Mouse (Mus musculus): ENCODE data around the gene 2510009E07Rik. TPM values are rescaled to one million over a fixed set of nuclear protein-coding genes. Genes with fewer than 3 reads are reported as not detected.
"Not testable (repeated sequence)": the region's sequence is repeated elsewhere in the genome, so short reads cannot be mapped to it uniquely, and the experiment has no call there.

2510009E07Rik gene
- polyA plus RNA-seq, 1 experiment from 2014 or later, result 60.1 TPM

DNA sequence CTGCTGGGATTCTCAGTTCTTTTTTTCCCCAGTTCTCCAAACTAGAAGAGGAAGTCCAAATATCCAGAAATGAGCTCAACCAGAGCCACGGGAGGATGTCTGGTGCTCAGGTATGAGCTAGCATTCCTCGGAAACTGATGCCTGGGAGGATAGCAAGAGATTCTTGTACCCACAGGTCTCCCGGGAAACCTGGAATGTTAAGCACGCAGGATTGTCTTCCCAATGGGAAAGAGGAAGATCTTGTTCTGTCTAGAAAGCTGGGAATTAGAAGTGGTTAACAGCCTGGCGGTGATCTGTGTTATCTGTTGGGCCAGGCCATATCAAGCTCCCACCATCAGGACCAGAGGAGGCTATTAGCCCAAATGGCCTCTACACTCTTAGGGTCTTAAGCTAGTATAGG is 10.2 kb upstream of the 2510009E07Rik start:
- 38% methylated on average over 5 of the region's 5 CpGs for WGBS
- H3K4me3 ChIP-seq, result no peak overlapping the region
- 0 out of 2 replicates have a peak, but pooled peaks cover 3% of the 10 kb centered on the region for H3K9me3 ChIP-seq
- no peaks in the 10 kb centered on the region for H3K36me3 ChIP-seq (replicated peaks)
- no peaks in the 10 kb centered on the region; the same call in 1 of the 2 replicates for H3K27me3 ChIP-seq (replicated peaks)
- H3K9ac ChIP-seq, result no peak overlapping the region
- H3K4me2 ChIP-seq, result no peak overlapping the region
- peaks cover 7% of the 10 kb centered on the region; the same call in 1 of the 2 replicates for H3K4me1 ChIP-seq
- H3K27ac ChIP-seq, result no peak overlapping the region
- no peak for ATAC-seq (replicated peaks)

DNA sequence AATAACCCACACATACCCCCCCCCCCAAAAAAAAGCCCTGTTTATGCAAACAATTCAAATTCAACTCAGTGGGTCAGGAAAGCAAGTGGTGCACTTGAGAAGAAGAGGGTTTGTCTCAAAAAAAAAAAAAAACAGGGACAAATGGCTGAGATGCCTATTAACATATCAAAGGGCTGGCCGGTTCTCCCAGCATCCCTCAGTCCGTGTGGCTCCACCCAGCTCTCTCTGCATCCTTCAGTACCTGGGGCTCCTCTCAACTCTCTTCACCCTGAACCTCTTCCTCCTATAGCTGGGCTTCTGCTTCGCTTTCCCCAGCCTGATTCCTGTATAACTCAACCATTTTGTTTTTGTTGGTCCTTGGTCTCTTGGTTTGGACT is 7.8 kb upstream of the 2510009E07Rik start:
- WGBS, result 5% methylated on average over 3 of the region's 3 CpGs
- Histone ChIP-seq H3K4me3 (peak overlapping the region; percentile 10; the same call in 1 of the 2 replicates), H3K36me3 (replicated peaks) (no peaks in the 10 kb centered on the region), H3K27me3 (replicated peaks) (no peaks in the 10 kb centered on the region; the same call in 1 of the 2 replicates), H3K9ac (no peak overlapping the region), H3K4me2 (peak overlapping the region; percentile 28), H3K4me1 (peaks cover 7% of the 10 kb centered on the region; the same call in 1 of the 2 replicates), H3K27ac (0 out of 2 replicates have a peak overlapping the region, but pooled peaks have one; percentile 25), H3K9me3 (0 out of 2 replicates have a peak, but pooled peaks cover 3% of the 10 kb centered on the region)
- ATAC-seq (replicated peaks), result peak; percentile 87

DNA sequence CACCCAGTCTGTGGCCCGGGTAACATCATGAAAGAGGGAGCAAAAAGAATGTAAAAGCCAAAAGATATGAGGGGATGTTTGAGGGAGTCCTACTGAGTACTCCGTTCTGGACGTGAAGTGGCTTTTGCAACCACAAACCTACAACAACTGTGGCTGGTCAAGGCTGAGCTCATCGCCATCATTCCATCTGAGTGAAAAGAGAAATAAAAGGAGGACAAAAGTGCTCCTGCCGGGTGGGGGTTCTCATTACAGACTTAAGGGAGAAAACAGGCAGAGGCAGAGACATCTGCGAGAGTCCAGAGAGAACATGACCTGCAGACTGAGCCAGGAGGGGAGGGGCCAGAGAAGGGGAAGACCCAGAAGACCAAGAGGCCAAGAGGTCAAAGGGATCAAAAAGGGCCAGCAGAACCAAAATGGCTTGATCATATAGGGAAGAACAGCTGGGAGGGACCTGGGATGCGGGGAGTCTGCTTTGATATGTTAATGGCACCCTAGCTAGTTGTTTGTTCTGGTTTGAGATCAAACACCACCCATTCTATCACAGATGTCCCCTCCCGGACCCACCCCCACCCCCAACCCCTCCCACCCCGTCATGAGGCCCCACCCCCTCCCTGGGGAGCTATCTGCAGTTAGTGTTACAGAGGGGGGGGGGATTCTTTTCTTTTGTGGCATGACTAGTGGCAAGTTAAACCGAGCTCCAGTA is 7.3 kb upstream of the 2510009E07Rik start:
- H3K9ac ChIP-seq, result no peak overlapping the region
- H3K36me3 ChIP-seq (replicated peaks), result no peaks in the 10 kb centered on the region
- H3K27me3 ChIP-seq (replicated peaks), result no peaks in the 10 kb centered on the region; the same call in 1 of the 2 replicates
- 0 out of 2 replicates have a peak, but pooled peaks cover 3% of the 10 kb centered on the region for H3K9me3 ChIP-seq
- H3K4me3 ChIP-seq, result peak overlapping the region; percentile 10; the same call in 1 of the 2 replicates
- 0 out of 2 replicates have a peak overlapping the region, but pooled peaks have one; percentile 25 for H3K27ac ChIP-seq
- ATAC-seq (replicated peaks), result peak; percentile 61
- WGBS, result 11% methylated on average over 10 of the region's 10 CpGs
- H3K4me2 ChIP-seq, result peak overlapping the region; percentile 28
- H3K4me1 ChIP-seq, result peaks cover 7% of the 10 kb centered on the region; the same call in 1 of the 2 replicates

DNA sequence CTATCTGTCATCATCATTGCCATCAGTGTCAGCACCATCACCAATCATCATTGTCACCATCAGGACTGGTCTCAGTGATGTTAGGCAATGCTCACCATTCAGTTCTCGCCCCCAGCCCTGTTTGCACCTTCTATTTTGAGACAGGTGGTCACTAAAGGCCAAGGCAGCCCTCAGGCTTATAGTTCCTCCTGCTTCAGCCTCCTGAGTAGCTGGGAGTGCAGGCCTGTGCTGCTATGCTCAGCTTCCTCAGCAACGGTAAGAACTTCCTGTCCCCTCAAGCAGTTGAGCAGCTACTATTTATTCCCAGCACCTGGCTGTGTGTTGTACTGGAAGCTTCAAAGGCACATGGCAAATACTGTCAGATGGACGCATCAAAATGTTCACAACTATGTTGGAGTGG is 3.7 kb upstream of the 2510009E07Rik start:
- Histone ChIP-seq H3K27me3 (replicated peaks) (no peaks in the 10 kb centered on the region), H3K27ac (no peak overlapping the region), H3K9ac (no peak overlapping the region), H3K4me3 (no peak overlapping the region), H3K36me3 (replicated peaks) (no peaks in the 10 kb centered on the region), H3K9me3 (0 out of 2 replicates have a peak, but pooled peaks cover 3% of the 10 kb centered on the region), H3K4me2 (no peak overlapping the region), H3K4me1 (peaks cover 20% of the 10 kb centered on the region)
- WGBS, result 87% methylated on average over 3 of the region's 3 CpGs
- ATAC-seq (replicated peaks), result no peak

DNA sequence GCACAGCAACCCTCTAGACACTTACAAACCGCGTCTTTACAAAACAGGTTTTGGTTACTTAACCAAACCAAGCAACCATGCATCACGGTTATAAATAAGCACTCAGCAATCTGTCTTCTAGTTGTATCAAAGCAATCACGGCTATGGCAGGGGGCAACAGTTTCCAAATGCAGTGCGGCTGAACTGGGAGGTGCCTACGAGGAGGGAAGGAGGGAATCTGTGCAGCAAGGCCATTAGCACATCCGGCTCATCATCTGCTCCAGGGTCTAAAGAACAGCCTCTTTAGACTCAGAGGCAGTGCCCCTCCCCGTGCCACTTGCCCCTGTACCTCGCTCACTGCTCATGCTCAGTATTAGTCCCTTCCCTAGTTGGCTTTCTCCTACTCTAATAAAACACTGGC is 2.5 kb upstream of the 2510009E07Rik start:
- no peaks in the 10 kb centered on the region for H3K27me3 ChIP-seq (replicated peaks)
- no peak overlapping the region for H3K9ac ChIP-seq
- no peak overlapping the region for H3K27ac ChIP-seq
- 76% methylated on average over 9 of the region's 9 CpGs for WGBS
- H3K9me3 ChIP-seq, result 0 out of 2 replicates have a peak, but pooled peaks cover 3% of the 10 kb centered on the region
- H3K36me3 ChIP-seq (replicated peaks), result no peaks in the 10 kb centered on the region
- peaks cover 27% of the 10 kb centered on the region for H3K4me1 ChIP-seq
- ATAC-seq (replicated peaks), result no peak
- H3K4me2 ChIP-seq, result no peak overlapping the region
- no peak overlapping the region for H3K4me3 ChIP-seq

DNA sequence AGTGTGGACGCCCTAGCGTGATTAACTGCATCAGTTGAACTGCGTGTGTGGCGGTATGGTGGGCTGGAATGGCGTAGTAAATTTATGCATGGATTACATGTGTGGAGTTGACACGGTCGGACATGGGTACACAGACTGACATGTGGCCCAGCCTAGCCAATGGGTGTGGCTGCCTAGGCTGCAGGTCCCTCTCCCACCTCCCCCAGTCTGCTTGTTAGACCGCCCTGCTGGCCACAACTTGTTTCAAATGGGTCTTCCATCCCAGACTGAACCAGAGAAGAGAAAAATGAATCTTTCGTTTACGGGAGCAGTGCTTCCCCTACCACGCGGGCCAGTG is 745 bp upstream of the 2510009E07Rik start:
- Histone ChIP-seq H3K4me2 (peak overlapping the region; percentile 89), H3K4me3 (peak overlapping the region; percentile 89), H3K4me1 (peaks cover 39% of the 10 kb centered on the region), H3K36me3 (replicated peaks) (no peaks in the 10 kb centered on the region), H3K27ac (peak overlapping the region; percentile 99), H3K9me3 (no peaks in the 10 kb centered on the region), H3K9ac (peak overlapping the region; percentile 95), H3K27me3 (replicated peaks) (no peaks in the 10 kb centered on the region)
- WGBS, result 1% methylated on average over 12 of the region's 12 CpGs
- ATAC-seq (replicated peaks), result peak; percentile 83

DNA sequence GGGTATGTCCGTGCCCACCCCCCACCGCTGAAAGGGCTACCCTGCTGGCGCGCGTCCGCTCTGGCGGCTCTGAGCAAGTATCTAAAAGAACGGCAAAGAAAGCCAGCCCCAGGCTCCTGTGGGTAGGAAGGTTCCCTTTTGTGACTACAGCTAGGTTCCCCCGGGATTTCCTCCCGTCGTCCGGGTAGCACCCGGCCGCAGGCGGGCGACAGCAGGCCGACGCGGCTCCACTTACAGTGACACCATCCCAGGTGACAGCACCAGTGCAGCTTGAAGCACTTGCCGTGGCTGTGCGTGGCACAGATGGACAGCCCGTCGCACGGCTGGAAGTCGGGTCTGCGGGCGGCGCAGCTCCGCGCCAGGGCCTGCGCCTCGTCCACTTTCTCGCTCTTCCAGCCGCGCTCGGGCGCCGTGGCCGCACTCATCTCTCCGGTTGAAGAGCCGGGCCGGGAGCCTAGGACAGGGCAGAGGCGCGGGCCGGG is 443 bp downstream of the 2510009E07Rik start:
- Histone ChIP-seq H3K4me3 (peak overlapping the region; percentile 89), H3K9me3 (no peaks in the 10 kb centered on the region), H3K27ac (peak overlapping the region; percentile 99), H3K4me1 (peaks cover 41% of the 10 kb centered on the region), H3K27me3 (replicated peaks) (no peaks in the 10 kb centered on the region), H3K4me2 (peak overlapping the region; percentile 89), H3K36me3 (replicated peaks) (no peaks in the 10 kb centered on the region), H3K9ac (peak overlapping the region; percentile 95)
- peak; percentile 78 for ATAC-seq (replicated peaks)
- under 1% methylated on average over 45 of the region's 45 CpGs for WGBS

DNA sequence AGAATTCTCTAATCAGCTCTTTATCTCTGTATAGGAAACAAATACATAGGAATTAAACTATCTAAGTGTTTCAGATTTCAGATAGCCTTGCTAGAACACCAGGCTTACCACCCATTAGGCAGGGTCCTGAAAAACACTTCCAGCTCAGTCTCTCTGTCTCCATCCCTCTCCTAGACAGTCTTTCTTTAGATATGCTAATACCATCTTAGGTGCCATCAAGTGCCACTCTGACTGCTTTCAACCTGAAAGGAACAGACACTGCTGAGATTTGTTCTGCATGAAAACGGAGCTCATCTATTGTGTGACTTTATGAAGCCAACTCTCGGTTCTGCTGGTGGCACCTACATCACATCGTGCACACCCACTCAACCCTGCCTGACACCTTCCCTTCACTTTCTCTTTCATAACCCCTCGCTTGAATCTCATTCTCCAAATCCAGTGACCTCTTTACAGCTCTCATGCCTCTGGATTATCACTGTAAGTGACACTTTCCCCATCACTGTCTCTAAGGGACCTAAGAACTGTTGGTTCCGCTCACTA is 4.2 kb downstream of the 2510009E07Rik start:
- H3K9ac ChIP-seq, result no peak overlapping the region
- peaks cover 9% of the 10 kb centered on the region; the same call in 1 of the 2 replicates for H3K36me3 ChIP-seq (replicated peaks)
- H3K9me3 ChIP-seq, result no peaks in the 10 kb centered on the region
- H3K27ac ChIP-seq, result no peak overlapping the region
- H3K27me3 ChIP-seq (replicated peaks), result no peaks in the 10 kb centered on the region
- 0 out of 2 replicates have a peak overlapping the region, but pooled peaks have one; percentile 4 for H3K4me2 ChIP-seq
- ATAC-seq (replicated peaks), result no peak
- H3K4me3 ChIP-seq, result no peak overlapping the region
- H3K4me1 ChIP-seq, result peaks cover 34% of the 10 kb centered on the region
- WGBS, result 23% methylated on average over 5 of the region's 5 CpGs

DNA sequence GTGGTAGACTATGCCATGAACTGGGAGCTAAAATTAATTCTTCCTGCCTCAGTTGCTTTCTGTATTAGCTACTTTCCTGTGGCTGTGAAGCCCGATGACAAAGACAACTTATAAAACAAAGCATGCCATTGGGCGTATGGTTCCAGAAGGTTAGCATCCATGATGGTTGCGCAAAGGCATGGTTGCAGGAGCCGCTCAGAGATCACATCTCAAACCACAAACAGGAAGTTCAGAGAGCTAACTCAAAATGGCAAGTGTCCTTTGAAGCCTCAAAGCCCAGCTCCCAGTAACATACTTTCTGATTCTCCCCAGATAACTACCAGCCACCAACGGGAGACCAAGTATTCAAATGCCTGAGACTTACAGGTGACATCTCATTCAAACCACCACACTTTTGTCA is 5.3 kb downstream of the 2510009E07Rik start:
- no peak for ATAC-seq (replicated peaks)
- H3K27ac ChIP-seq, result no peak overlapping the region
- H3K9ac ChIP-seq, result no peak overlapping the region
- H3K27me3 ChIP-seq (replicated peaks), result no peaks in the 10 kb centered on the region
- WGBS, result 96% methylated on average over 5 of the region's 5 CpGs
- H3K9me3 ChIP-seq, result no peaks in the 10 kb centered on the region
- H3K4me3 ChIP-seq, result no peak overlapping the region
- peaks cover 9% of the 10 kb centered on the region; the same call in 1 of the 2 replicates for H3K36me3 ChIP-seq (replicated peaks)
- H3K4me1 ChIP-seq, result peaks cover 32% of the 10 kb centered on the region
- H3K4me2 ChIP-seq, result no peak overlapping the region

DNA sequence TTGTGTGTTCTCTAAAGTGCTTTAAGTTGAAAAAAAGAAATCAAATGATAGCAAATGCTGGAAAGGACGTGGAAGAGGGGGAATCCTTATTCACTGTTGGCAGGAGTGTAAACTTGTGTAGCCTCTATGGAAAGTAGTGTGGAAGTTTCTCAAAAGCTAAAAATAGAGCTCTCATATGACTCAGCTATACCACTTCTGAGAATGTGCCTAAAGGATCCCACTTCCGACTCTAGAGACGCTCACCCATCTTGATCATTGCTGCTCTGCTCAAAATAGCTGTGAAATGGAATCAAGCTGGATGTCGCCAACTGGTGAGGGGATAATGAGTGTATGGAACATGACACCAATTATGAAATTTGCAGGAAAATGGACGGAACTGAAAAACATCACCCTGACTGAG is 7.1 kb downstream of the 2510009E07Rik start:
- Histone ChIP-seq H3K4me3 (no peak overlapping the region), H3K36me3 (replicated peaks) (peaks cover 16% of the 10 kb centered on the region; the same call in 1 of the 2 replicates), H3K4me1 (peaks cover 22% of the 10 kb centered on the region), H3K27ac (no peak overlapping the region), H3K4me2 (no peak overlapping the region), H3K9me3 (no peaks in the 10 kb centered on the region), H3K27me3 (replicated peaks) (no peaks in the 10 kb centered on the region), H3K9ac (no peak overlapping the region)
- 92% methylated on average over 5 of the region's 5 CpGs for WGBS
- no peak for ATAC-seq (replicated peaks)

DNA sequence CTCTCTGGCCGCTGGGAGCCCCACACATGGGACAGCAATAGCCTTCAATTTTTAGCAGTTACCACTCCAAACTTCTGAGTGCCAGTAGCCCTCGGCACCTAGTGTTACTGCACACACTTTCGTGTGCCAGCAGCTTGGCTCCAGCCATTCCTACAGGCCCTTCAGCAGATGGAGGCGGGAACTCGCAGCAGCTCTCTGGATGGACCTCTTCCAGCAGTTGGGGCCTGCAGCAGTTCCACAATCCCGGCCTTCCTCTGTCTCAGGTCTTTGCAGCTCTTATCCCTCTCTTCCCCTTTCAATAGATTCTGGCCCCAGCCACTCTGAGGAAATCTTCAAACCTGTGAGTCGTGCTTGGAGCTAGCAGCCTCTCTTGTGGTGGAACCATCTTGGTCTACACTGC is 17.7 kb downstream of the 2510009E07Rik start:
- H3K9me3 ChIP-seq, result no peaks in the 10 kb centered on the region
- H3K9ac ChIP-seq, result no peak overlapping the region
- no peaks in the 10 kb centered on the region for H3K27me3 ChIP-seq (replicated peaks)
- H3K4me2 ChIP-seq, result no peak overlapping the region
- H3K4me3 ChIP-seq, result no peak overlapping the region
- peaks cover 9% of the 10 kb centered on the region; the same call in 1 of the 2 replicates for H3K36me3 ChIP-seq (replicated peaks)
- ATAC-seq (replicated peaks), result no peak
- H3K27ac ChIP-seq, result no peak overlapping the region
- WGBS, result 93% methylated on average over 7 of the region's 7 CpGs
- H3K4me1 ChIP-seq, result no peaks in the 10 kb centered on the region; the same call in 1 of the 2 replicates

DNA sequence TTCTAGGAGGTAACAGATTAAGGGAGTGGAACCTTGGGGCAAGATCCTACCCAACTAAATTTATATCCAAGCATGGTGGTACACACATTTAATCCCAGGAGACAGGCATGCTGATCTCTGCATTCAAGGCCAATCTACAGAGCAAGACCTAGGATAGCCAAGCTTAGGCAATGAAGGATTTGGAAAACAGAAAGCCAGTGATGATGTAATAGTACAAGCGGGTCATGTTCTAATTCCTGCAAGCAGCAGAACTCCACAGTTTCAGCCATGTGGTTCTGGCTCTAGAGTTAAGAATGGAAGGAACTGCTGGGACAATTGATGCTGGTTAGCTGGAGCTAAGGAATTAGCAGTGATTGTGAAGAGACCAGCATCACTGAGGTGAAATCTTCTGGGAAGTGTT is 20.8 kb downstream of the 2510009E07Rik start:
- ATAC-seq (replicated peaks); H3K36me3 ChIP-seq (replicated peaks); H3K27ac ChIP-seq; H3K4me1 ChIP-seq; H3K27me3 ChIP-seq (replicated peaks); H3K9ac ChIP-seq; H3K4me3 ChIP-seq; H3K9me3 ChIP-seq; H3K4me2 ChIP-seq: not testable (repeated sequence)
- WGBS, result 97% methylated on average over 1 of the region's 1 CpGs

All from midbrain, embryonic 15.5 days (tissue).